Mouse (Mus musculus): Measurements from ENCODE around the gene Dcst2. TPM values are rescaled to one million over a fixed set of nuclear protein-coding genes. Genes with fewer than 3 reads are reported as not detected.
A peak's percentile ranks its signal among the peaks of the same experiment; 100 is the strongest.

Gene Dcst2
- total and polyA plus RNA-seq, 2 experiments from 2014 or later: 0.20 to 0.31 TPM

DNA sequence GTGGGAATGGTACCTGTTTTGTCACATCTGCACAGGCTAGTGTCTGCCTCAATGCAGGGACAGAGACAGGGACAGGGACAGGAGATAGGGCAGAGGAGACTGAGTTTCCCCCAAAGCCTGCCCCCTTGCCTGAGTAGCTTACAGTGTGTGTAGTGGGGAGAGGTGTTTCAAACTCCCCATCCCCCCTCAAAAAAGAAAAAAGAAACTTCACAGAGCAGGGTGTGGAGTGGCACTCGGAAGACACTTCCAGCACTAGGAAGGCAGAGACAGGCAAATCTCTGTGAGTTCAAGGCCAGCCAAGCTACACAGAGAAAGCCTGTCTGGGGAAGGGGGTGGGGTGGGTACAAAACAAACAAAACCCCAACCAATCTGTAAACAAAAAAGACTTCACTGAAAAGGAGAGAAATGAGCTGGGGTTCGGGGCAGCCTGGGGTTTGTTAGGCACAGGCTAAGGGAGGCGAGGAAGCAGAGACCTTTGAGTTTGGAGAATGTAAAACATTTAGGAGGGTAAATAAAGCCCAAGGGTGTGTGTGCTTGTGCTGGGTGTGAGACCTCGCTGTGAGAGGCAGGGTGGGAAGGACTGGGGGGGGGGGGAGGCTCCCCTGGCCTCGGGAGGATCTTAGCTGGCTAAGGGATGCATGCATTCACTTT, 11.9 kb downstream of the Dcst2 start:
- H3K27me3 ChIP-seq (ENCODE audit: insufficient read depth, low read length): no peaks in the 10 kb centered on the region
- no peak for ATAC-seq
- TF ChIP-seq CTCF (IDR thresholded peaks at IDR 0.05; ENCODE audit: low read depth): no peak
- no peak overlapping the region for H3K4me3 ChIP-seq (ENCODE audit: low read length)
- H3K4me2 ChIP-seq (ENCODE audit: low read depth, low read length): no peak overlapping the region
- no peak overlapping the region for H3K9ac ChIP-seq (replicated peaks; ENCODE audit: low read length)
- H3K4me1 ChIP-seq (ENCODE audit: insufficient read depth, low read length): 0 out of 2 replicates have a peak, but pooled peaks cover 2% of the 10 kb centered on the region
- no peak overlapping the region for H3K27ac ChIP-seq
- WGBS: 46% methylated on average over 5 of the region's 5 CpGs
- no peak for DNase-seq (ENCODE audit: low spot score)
- no peaks in the 10 kb centered on the region for H3K9me3 ChIP-seq (ENCODE audit: low read length)
- no peaks in the 10 kb centered on the region for H3K36me3 ChIP-seq (ENCODE audit: insufficient read depth, low read length)

DNA sequence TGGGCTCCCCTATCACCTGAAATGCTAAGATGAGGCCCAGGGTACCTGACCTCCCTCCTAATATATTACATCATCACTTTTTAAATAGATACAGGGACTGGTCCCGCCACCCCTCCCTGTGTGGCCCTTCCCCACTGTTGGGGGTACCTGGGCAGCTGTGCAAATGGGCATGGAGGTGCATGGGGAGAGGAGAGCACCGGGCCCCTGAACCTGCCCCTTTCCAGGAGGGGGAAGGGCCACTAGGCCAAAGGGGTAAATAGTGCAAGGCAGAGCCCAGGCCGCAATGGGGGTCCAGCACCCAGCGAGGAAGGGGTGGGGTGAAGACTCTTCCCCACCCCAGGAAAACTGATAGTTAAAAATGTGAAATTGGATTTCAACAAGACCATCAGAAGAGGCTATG, 16.1 kb downstream of the Dcst2 start:
- Histone ChIP-seq H3K9ac (replicated peaks; ENCODE audit: low read length) (peak overlapping the region; percentile 68; the same call in 1 of the 2 replicates), H3K36me3 (ENCODE audit: insufficient read depth, low read length) (no peaks in the 10 kb centered on the region), H3K4me2 (ENCODE audit: low read depth, low read length) (peak overlapping the region; percentile 80; the same call in 1 of the 2 replicates), H3K9me3 (ENCODE audit: low read length) (no peaks in the 10 kb centered on the region), H3K4me1 (ENCODE audit: insufficient read depth, low read length) (0 out of 2 replicates have a peak, but pooled peaks cover 4% of the 10 kb centered on the region), H3K4me3 (ENCODE audit: low read length) (peak overlapping the region; percentile 45; the same call in 1 of the 2 replicates), H3K27ac (no peak overlapping the region), H3K27me3 (ENCODE audit: insufficient read depth, low read length) (no peaks in the 10 kb centered on the region)
- no peak for TF ChIP-seq CTCF (IDR thresholded peaks at IDR 0.05; ENCODE audit: low read depth)
- DNase-seq (ENCODE audit: low spot score): no peak
- 72% methylated on average over 4 of the region's 4 CpGs for WGBS
- ATAC-seq: peak; percentile 5

DNA sequence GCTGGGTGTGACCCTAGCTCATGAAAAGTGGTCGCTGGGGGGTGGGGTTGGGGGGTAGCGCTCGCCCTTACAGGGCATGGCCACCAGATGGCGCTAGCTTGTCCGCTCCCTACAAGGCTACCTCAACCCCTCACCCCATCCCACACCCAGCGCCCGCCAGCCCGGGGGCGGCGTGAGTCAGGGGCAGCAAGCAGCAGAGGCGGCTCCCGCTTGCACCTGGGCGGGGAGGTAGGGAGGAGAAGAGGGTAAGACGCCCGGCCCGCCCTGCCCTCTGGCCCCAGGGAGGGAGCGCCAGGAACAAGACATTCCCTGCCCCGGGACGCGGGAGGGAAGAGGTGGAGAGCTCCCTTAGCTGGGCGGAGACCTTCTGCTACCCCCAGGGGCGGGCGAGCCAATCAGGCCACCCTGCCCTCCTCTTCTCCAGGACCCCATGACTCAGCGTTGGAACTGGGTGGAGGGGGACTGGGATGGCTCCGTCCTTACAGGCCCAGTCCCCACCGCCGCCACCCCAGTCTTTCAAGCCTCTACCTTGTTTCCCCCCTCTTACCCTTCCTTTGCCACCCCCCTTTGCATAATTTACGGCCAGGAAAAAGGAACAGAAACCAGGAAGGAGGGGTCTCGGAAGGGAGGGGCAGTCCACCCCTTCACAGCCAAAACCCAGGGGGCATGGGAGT, 16.8 kb downstream of the Dcst2 start:
- peak; percentile 95 for TF ChIP-seq CTCF (IDR thresholded peaks at IDR 0.05; ENCODE audit: low read depth)
- Histone ChIP-seq H3K9me3 (ENCODE audit: low read length) (no peaks in the 10 kb centered on the region), H3K9ac (replicated peaks; ENCODE audit: low read length) (peak overlapping the region; percentile 68), H3K27me3 (ENCODE audit: insufficient read depth, low read length) (no peaks in the 10 kb centered on the region), H3K27ac (peak overlapping the region; percentile 16; the same call in 1 of the 2 replicates), H3K4me2 (ENCODE audit: low read depth, low read length) (peak overlapping the region; percentile 80), H3K4me3 (ENCODE audit: low read length) (peak overlapping the region; percentile 45), H3K36me3 (ENCODE audit: insufficient read depth, low read length) (no peaks in the 10 kb centered on the region), H3K4me1 (ENCODE audit: insufficient read depth, low read length) (0 out of 2 replicates have a peak, but pooled peaks cover 4% of the 10 kb centered on the region)
- DNase-seq (ENCODE audit: low spot score): peak; percentile 84
- peak; percentile 95 for ATAC-seq
- WGBS: 5% methylated on average over 27 of the region's 29 CpGs

DNA sequence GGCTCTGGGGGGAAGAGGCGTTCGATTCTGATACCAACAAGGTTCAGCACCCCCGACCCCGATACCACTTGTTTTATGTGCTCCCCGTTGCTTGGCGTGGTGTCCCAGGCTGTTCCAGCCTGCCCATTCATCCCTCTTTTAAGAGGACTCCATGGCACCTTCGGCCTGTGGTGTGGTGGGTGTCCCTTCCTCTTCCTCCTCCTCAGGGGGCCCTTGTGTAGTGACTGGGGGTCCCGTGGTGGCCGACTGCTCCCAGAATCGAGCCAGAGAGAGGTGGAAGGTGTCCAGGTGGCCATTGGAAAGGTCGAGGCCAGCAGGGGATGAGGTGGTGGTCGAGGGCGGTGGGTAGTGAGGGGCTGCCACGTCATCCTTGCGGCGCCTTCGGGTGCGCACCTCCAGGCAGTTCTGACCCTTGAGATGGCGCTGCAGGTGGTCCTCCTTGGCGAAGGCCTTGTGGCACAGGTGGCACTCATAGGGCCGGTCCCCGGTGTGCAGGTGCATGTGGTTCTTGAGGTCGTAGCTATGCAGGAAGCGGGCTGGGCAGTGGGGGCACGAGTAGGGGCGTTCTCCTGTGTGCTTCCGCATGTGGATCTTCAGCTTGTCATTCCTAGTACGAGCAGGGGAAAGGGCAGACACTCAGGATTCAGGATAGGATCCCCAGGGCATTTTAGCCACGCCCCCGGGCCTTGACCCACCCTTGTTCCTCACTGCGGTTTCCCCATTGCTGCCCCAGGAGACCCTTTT, 17.8 kb downstream of the Dcst2 start:
- Histone ChIP-seq H3K9ac (replicated peaks; ENCODE audit: low read length) (no peak overlapping the region), H3K4me1 (ENCODE audit: insufficient read depth, low read length) (0 out of 2 replicates have a peak, but pooled peaks cover 4% of the 10 kb centered on the region), H3K9me3 (ENCODE audit: low read length) (no peaks in the 10 kb centered on the region), H3K4me2 (ENCODE audit: low read depth, low read length) (peak overlapping the region; percentile 80), H3K36me3 (ENCODE audit: insufficient read depth, low read length) (no peaks in the 10 kb centered on the region), H3K27me3 (ENCODE audit: insufficient read depth, low read length) (no peaks in the 10 kb centered on the region), H3K4me3 (ENCODE audit: low read length) (no peak overlapping the region), H3K27ac (no peak overlapping the region)
- 89% methylated on average over 31 of the region's 31 CpGs for WGBS
- ATAC-seq (no peak), DNase-seq (ENCODE audit: low spot score) (no peak)
- no peak for TF ChIP-seq CTCF (IDR thresholded peaks at IDR 0.05; ENCODE audit: low read depth)

DNA sequence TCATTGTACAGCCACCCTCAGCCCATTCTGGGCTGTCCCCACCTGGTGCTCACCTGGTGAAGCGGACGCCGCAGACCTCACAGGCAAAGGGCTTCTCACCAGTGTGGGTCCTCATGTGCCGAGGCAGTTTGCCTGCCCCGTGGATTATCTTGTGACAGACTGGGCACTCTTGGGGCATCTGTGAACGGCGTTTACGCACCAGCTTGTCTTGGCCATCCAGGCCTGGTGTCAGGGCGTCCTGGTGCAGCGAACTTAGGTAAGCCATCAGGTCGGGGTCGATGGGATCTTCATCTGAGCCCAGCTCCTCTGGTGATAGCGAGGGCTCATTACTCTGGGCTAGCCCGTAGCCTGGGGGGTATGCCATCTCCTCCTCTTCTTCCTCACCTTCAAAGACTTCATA, 18.5 kb downstream of the Dcst2 start:
- Histone ChIP-seq H3K27me3 (ENCODE audit: insufficient read depth, low read length) (no peaks in the 10 kb centered on the region), H3K9ac (replicated peaks; ENCODE audit: low read length) (no peak overlapping the region), H3K4me2 (ENCODE audit: low read depth, low read length) (no peak overlapping the region), H3K4me3 (ENCODE audit: low read length) (no peak overlapping the region), H3K9me3 (ENCODE audit: low read length) (no peaks in the 10 kb centered on the region), H3K4me1 (ENCODE audit: insufficient read depth, low read length) (0 out of 2 replicates have a peak, but pooled peaks cover 4% of the 10 kb centered on the region), H3K36me3 (ENCODE audit: insufficient read depth, low read length) (no peaks in the 10 kb centered on the region), H3K27ac (no peak overlapping the region)
- 94% methylated on average over 14 of the region's 14 CpGs for WGBS
- TF ChIP-seq CTCF (IDR thresholded peaks at IDR 0.05; ENCODE audit: low read depth): no peak
- ATAC-seq: no peak
- DNase-seq (ENCODE audit: low spot score): no peak

DNA sequence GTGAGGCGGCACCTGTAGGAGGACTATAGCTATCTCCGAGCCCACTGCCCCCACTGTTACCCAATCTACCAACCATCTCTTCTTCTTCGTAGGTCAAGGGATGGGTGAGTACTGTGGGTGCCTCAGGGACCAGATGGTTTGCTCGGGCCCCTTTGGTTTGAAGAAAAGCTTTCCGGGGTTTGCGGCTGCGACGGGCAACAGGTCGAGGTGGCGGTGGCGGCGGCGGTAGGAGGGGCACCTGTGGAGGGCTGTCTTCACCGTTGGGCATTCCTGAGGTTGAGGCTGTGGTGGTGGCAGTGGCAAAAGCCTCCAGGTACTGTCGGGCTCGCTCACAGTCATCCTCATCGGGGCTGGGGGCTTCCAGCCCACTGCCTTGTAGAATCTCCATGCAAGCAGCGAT, 18.9 kb downstream of the Dcst2 start:
- Histone ChIP-seq H3K9ac (replicated peaks; ENCODE audit: low read length) (no peak overlapping the region), H3K4me2 (ENCODE audit: low read depth, low read length) (no peak overlapping the region), H3K27me3 (ENCODE audit: insufficient read depth, low read length) (no peaks in the 10 kb centered on the region), H3K9me3 (ENCODE audit: low read length) (no peaks in the 10 kb centered on the region), H3K4me3 (ENCODE audit: low read length) (no peak overlapping the region), H3K36me3 (ENCODE audit: insufficient read depth, low read length) (no peaks in the 10 kb centered on the region), H3K27ac (no peak overlapping the region), H3K4me1 (ENCODE audit: insufficient read depth, low read length) (0 out of 2 replicates have a peak, but pooled peaks cover 4% of the 10 kb centered on the region)
- WGBS: 97% methylated on average over 18 of the region's 18 CpGs
- no peak for DNase-seq (ENCODE audit: low spot score)
- TF ChIP-seq CTCF (IDR thresholded peaks at IDR 0.05; ENCODE audit: low read depth): no peak
- no peak for ATAC-seq

All from hindbrain, postnatal 0 days (tissue).